Mouse (Mus musculus) urinary bladder, postnatal 10 days (tissue): ENCODE measurements around the gene Traf5.

ENCODE experiments used
- DNase-seq: peaks from one replicate; pipeline ENCODE4 v3.0.0; 2022; ENCODE audit warnings: low spot score

Traf5 gene

DNA sequence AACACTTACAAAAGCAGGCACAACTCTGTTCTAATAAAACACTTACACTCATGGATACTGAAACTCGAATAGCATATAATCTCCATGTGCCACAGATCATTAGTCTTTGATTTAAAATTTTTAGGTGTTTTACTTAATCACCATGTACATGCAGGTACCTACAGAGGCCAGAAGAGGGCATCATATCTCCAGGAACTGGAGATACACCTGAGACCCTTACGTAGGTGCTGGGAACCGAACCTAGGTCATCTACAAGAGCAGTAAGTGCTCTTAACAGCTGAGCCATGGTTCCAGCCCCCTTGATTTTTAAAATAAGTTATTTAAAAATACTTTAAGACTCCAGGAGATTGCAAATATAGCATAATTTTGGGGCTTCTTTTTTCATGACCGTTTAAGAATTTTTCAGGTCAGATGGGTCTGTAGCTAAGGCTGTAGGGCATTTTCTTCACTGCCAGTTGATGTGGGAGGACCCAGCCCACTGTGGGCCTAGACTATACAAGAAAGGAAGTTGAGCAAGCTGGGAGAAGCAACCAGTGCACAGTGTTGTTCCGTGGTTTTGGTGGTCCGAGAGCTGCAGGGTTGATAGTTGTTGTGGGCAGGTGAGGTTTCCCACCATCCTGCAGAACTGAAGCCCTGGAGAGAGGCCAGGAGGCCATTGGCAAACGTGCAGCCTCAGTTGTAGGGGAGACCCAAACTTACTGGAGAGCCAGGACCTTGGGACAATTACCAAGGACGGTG, 29.0 kb downstream of the Traf5 start:
- DNase-seq, result no peak

DNA sequence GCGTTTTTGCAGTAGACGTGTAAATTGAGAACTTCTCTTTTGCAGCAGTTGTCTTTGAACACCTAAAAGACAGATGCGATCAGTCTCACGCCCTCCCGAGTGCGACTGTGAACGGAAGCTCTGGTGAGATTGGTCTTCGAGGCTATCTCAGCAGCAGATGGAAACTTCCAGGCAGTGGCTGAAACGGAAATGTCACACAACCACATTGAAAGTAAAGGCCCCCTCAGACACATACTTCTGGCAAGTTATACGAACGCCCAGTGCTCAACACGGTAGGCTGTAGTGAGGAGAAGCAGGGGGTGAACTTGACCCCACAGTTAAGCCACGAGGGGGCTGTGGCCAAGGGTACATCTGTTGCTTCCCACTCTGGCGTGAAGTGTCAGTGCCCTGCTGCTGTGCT, 29.7 kb downstream of the Traf5 start:
- no peak for DNase-seq

DNA sequence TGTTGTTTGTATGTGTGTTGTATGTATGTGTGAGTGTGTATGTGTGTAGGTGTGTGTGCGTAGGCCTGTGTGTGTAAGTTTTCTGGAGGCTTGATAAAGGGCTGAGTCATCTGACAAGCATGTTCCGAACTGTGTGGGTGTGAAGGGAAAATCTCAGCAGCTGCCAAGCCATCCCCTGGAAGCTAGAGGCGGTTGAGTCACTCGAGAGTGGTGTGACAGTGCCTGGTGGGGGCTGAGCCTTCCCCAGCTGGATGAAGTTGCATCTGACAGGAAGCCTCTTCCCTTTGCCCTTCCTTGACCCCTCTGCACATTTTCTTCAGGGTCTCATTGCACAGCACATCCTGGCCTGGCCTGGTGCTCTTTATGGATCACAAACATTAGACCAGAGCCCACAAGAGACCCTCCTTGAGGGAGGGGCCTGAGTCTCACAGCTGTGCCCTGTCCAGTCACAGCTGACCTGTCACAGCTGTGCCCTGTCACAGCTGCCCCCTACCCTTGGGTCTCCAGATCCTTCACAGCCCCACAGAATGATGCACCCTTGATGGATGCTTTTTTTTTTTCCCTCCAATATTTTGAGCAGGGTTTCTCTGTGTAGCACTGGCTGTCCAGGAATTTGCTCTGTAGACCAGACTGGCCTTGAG, 30.6 kb downstream of the Traf5 start:
- no peak for DNase-seq

DNA sequence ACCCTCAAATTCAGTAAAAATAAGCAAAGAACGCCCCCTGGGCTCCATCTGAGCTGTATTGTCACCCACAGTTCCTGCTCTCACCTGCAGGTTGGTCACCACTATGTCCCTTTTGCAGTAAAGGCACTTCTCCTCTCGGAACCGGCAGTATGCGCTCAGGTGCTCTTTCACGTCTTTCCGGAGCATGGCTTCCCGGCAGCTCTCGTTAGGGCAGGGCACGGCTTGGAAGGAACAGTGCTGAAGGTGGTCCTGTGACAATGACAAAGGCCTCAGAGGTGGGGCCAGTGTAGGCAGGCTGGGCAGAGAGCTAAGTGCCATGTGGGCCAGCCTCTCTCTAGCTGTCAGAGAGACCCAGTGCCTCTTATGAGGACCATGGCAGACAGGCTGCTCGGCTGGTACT, 33.4 kb downstream of the Traf5 start:
- no peak for DNase-seq

DNA sequence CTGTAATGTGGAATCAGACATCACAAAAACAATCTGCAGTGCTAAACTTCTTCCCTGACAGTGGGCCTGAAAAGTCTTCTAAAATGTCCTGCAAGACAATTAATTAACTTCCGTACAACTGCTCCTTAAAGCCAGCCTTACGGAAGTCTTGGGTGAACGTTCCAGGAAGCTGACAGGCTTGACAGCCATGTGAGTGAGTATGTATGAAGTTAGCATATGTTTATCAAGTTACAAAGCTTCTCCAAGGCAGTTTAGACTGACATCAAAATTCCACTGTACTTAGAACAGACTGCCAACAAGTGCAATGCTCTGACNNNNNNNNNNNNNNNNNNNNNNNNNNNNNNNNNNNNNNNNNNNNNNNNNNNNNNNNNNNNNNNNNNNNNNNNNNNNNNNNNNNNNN, 38.6 kb downstream of the Traf5 start:
- no peak for DNase-seq

DNA sequence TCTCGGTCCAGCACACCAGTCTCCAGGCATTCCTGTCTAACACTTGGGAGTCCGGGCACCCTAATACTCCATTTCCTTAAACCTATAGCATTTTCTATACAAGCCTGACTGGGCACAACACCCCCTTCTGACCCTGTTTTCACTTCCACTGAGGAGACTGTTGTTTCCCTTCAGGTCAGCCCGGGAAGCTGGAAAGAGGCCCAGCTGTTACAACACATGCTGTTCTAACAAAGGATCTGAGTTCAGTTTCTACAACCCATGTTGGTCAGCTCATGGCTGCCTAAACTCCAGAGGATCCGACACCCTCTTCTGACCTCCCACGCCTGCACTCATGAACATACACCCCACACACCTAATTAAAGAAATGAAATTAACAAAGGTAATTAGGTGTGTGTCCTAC, 39.4 kb downstream of the Traf5 start:
- DNase-seq, result no peak

DNA sequence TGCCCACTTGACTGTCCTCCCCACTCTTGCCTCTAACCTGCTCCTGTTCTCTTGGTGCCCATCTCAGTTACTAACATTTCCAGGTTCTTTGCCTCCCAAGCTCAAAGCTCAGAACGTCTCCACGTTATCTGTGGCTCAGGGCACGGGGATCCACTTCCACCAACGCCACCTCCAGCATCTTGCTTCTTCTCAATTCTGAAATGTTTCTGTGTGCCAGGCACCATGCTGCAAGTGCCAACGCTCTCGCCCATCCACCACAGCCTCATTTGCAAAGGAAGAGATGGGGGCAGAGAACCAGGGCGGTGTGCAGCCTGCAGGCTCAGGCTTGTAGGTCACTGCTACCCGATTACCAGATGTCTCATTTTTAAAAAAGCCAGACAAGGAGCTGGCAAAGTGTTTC, 39.9 kb downstream of the Traf5 start:
- DNase-seq, result no peak

DNA sequence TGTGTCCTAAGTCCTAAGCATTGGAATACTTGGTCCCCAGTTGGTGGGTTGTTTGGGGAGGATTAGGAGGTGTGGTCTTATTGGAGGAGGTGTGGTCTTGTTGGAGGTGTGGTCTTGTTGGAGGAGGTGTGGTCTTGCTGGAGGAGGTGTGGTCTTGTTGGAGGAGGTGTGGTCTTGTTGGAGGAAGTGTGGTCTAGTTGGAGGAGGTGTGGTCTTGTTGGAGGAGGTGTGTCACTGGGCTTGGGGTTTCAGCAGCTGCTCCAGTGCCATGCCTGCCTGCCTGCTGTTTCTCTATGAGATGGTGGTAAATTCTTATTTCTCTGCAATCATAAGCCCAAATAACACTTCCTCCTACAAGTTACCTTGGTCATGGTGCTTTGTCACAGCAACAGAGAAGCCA, 93.3 kb downstream of the Traf5 start:
- no peak for DNase-seq

DNA sequence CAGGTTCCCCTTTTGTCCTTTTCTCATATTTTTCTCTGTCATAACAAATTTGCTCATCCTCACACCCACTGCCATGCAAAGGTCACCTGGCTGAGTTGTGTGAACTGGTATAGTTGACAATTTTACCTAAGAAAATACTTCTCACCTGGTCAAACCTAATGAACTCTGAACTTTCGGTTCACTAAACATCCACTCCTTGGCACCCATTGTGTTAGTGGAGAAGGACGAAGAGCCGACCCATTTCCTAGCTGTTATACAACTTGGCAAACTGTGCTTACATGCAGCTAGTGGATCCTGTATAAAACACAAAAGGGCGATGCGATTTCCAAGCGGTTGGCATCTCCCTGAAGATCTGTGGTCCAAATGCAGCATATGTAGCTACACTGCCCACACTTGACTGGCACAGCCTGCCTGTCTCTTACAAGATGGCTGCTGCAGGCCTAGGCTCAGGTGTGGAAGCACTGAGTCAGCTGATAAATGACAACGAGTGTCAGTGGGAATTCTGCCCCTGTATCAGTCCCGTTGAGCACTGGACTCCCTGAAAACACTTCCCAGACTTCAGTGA, 95.7 kb downstream of the Traf5 start:
- no peak for DNase-seq

DNA sequence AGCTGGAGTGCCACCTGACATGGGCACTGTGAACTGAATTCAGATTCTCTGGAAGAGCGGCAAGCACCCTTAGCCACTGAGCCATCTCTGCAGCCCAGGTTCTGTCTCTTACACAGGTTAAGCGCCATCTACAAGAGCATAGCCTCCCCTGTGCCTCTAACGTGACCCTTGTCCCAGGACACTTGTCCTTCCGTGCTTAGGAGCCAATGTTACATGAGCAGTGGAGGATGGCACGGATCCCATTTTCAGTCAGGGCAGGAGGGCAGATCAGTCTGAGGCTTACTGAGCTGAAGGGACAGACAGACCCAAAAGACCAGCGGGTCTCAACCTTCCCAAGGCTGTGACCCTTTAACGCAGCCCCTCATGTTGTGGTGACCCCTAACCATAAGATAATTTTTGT, 96.4 kb downstream of the Traf5 start:
- DNase-seq, result no peak

DNA sequence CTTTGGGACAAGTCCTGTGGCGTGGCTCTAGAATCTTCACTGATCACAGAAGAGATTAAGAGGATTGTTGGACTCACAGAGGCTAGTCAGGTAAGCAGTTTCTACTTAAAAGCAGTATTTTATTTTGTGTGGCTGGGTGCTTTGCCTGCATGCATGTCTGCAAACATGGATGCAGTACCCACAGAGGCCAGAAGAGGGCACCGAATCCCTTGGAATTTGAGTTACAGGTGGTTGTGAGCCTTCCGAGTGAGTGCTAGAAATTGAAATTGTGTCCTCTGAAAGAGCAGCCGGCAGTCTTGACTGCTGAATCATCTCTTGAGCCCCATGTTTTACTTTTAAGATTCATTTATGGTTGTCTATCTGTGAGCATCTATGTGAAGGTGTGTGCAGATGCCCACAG, 96.9 kb downstream of the Traf5 start:
- DNase-seq, result no peak

DNA sequence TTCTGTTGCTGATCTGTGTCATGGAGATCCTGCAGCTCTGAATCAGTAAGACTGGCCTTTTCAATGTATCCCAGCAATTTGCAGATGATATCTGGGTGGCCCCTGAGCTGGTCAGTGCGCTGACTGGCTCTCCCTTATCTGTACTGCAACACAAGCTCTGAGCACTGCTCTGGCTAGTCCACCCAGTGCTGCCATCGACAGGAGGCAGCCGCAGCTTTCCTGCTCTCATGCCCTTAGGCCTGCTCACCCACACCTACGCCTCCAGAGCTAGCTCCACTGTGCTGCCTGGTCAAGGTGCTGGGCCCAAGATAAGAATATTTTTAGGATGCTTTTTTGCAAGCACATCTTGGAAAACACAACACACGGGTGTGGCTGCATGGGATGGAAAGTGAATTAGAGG, 97.9 kb downstream of the Traf5 start:
- no peak for DNase-seq

DNA sequence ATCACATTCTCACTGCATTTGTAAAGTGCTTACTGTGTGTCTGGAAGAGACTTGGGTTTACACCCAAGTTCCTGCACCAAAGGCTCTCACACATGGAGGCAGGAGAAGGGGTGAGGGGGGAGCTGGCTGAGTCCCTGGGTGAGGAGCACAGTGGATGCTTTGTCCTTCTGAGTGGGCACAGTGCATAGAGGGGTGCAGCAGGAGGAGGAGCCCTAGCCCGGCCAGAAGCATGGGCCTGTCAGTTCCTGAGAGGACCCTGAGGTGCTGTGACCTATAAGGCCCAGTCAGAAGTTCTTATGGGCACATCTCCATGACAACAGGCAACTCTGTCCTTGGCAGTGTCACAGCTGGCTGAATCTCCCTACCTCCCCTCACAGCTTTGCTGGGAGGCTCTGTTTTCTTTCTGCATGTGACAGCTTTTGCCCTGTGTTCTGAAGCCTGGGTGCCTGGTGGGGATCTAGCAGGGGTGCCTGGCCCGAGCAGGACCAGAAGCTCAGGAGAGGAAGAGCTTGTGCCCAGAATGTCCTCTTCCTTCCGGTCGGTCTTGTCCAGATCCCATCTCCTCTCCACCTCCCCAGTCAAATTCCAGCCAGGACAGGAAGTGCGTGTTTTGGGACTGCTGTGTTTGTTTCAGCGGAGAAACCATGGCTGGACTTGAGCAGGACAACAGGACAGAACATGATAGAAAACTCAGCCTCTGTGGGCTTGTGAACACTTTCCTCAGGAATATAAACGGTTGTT, 100.1 kb downstream of the Traf5 start:
- no peak for DNase-seq

DNA sequence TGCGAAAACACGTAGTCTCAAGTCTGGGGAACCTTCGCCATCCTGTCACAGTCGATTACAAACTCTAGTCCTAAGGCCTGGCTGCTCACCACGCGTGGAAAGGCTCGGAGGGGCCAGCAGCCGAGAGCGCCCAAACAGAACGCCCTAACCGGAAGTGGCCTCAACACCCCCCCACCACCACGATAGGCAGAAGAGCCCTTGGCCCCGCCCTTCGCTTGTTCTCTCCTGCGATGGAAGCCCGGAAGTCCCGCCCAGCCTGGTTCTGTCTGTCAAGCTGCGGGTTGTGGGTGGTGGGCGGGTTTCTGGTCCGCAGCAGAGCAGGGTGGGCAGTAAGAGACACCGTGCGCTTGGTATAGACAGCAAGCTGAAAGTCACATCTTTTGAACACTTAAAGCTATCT, 102.4 kb downstream of the Traf5 start:
- peak; percentile 80 for DNase-seq

DNA sequence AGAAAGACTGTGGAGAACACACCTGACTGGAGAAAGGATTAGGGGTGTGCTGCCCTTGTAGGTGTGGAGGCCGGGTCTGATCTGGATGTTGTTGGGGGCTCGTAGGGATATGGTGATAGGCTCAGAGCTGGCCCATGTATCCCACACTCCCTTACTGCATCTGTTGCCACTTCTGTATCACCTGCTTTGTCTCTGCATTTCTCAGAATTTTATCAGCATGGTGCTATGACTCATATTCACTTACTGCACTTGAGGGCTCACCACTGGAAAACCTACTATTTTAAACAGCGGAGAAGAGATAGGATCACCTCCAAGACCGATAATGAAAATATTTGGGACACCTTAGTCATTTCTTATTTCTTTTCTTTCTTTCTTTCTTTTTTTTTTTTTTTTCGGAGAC, 103.3 kb downstream of the Traf5 start:
- no peak for DNase-seq

DNA sequence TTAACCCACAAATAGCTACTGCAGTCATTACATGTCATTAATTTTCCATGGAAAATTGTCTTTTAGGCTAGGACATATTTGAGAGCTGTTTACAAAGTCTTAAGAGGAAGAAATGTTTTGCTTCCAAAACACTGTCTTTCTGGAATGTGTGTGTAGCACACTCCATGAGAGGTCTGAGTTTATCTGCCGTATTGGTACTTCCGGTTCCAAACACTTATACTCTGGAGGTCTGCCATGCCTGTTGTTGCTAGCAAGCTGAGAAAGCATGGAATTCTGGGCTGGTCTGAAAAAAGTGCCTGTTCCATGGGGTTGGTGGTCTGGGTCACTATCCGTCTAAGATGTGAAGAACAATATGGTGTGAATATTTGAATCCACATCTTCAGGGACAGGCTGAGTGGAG, 103.7 kb downstream of the Traf5 start:
- no peak for DNase-seq

DNA sequence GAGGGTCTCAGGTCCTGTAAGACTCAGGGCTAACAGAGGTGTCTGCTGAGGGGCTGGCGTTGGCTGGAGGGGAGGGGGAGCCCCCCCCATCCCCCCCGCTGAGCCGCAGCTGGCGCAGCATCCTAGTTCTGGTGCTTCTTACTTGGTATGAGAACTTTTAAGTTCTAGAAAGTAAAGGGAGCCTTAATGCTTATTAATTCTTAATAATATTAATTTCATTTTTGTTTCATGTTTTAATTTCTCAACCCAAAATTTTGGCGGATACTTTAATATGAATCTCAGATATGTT, 104.9 kb downstream of the Traf5 start:
- no peak for DNase-seq

DNA sequence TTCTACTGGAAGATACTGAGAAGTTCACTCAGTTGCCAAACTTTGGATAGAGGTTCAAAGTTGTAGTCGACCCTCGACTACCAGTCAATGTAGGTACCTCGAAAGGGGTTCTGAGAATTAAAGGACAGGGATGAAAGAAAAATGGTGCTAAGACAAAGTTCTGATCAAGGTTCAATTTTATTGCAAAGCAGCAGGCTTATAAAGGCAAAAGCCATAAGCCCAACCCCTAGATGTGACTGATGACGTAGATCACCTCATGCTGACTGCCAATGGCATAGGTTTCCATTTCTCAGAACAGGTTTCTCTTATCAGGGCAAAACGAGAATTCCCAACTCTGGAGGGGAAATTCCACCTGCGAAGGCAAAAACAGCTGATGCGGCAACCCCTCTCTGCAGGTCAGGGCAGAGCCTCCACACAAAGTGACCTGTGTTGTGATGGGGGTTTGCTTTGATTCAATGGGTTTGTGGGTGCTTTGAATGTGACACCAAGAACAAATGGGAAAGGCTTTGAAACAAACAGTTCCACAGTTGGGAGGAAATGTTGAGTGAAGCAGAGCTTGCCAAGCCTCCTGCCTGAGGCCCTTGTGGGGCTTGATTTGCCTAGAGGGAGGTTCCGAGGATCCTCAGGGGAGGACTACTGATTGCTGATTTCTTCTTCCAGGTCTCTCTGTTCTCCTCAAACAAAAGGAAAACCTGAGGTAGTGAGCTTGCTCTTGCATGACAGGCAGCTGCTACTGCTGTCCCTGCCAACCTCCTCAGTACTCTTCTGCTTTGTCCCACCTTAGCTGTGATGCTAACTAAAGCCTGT, 105.5 kb downstream of the Traf5 start:
- DNase-seq, result no peak

DNA sequence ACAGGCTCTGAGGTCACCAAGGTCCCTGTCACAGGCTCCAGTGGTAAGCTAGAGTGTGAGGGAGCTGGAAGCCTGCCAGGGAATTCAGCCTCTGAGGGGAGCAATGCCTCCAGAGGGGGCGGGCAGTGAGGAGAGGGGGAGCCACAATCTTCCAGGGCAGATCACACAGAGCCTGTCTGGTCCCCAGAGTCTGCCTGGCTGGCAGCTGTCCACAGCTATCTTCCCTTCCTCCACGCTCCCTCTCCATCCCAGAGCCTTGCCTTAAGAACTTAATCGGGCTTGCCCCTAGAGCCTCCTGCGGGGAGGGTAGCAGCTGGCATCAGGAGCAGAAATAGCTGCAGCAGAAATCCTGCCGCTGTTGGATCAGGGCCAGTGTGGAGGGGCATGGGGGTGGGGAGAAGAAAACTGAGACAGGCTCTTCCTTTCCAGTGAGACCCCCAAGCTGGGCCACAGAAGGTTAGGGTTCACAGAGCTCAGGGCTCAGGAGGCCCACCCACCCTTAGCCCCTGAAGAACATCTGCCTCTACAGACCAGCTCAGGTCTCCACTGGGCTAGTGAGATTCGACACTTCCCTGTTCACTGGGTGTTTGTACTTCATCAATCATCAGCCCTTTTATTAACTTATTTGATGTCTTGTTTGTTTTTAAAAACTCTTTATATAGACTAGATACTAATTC, 110.8 kb downstream of the Traf5 start:
- DNase-seq, result no peak

DNA sequence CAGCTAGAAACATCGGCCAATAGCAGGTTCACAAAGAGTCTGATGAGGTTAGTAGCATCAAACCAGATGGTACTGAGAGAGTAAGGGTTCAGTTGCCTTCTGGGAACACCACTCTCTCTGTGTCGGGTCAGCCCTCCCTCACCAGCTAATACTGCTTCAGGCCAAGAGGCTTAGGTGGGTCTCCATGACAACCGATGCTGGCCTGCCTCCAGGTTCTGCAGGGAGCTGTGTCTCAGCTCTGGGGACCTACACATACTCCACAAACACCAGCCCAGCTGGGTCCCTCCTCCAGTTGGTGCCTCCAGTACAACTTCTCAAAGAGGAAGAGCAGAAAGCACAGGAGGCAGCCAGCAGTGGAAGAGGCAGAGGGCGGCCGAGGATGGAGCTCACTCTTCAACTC, 115.2 kb downstream of the Traf5 start, which contains the start of gene Rd3:
Rd3 (plus strand) TSS at position 184 of the 400 bp plus-strand sequence.
- DNase-seq, result no peak

DNA sequence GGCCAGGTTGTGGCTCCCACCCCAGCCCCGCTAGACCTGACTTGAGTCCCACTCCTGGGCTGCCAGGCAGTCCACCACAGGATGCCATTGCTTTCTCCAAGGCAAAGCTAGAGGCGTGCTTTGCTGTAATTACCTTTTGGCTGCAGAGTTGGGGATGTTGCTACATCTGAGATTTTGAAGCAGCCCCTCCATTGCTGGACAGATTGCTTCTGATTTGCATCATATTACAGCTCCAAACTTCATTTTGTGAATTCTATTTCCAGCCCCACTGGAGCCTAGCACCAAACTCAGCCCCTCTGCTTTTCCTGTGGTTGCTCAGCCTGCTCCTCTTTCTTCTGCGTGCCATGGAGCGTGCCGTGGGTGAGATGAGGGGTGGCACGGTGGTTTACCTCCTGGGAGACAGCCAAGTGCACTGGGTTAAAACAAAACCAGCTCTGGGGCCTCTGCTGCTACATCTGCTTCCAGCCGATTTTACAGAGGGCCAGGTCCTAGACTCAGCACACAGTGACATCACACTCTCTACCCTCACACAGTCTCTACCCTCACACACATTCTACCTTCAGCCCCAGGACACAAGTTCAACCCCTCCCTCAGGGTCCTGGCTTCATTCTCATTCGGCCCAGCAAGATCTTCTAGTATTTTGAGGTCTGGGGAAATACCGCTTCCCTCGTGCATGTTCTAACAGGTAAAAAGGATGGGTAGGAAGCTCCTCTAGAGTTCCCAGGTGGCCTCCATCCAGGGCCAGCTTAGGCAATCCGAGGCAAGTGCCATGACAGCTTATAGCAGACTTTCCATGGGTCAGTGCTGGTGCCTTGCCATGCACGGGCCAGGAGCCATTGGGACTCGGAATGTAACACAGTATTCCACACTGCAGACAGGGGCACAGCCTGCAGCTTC, 117.6 kb downstream of the Traf5 start:
- DNase-seq, result no peak
